In genomic region chr13:97309411-97309810, GRCm38 (mm10) we compare ENCODE assay signal across 26 mouse cellular contexts.
A peak's percentile ranks its signal among the peaks of the same experiment; 100 is the strongest.
DNase-seq lines count a peak whose midpoint lies in the region; ATAC-seq lines count a peak whose summit lies in the region.
"Had no signal": no experiment of that assay in that cellular context is flagged by ENCODE, and none has a peak within 500 bp of the region (broad histone marks: within the 10 kb centered on the region; RNA-seq: fewer than 3 reads in every experiment).

No protein-coding gene starts in this region.

- DNase-seq in kidney, adult 11 months: no peak
- peak; percentile 25 for DNase-seq in T-cell, adult 2 months (ENCODE audit: low spot score)
- peak; percentile 61 for DNase-seq in naive thymus-derived CD4-positive, alpha-beta T cell, adult 2 months (ENCODE audit: low read depth)
- peak; percentile 48 for DNase-seq in thymus, postnatal 14 days
- no peak for DNase-seq in urinary bladder, adult 2 months (ENCODE audit: low spot score)
- DNase-seq: adrenal gland, adult 8-10 months; cerebellum, adult 8-10 months; cerebellum, postnatal 25 days; gastrocnemius, adult 2 months; gastrocnemius, postnatal 36 days; heart, adult 18-20 months; layer of hippocampus, adult 9-11 months; liver, embryonic 13.5 days; lung, adult 18-20 months; right cerebral cortex, postnatal 4 days had no signal

- ATAC-seq in kidney, embryonic 15.5 days (replicated peaks; ENCODE audit: low FRiP score): no peak
- no peak for ATAC-seq in midbrain, embryonic 13.5 days
- no peak for ATAC-seq in erythroblast, adult 5-6 weeks (replicated peaks; ENCODE audit: low FRiP score, poor library complexity, severe bottlenecking)
- ATAC-seq: forebrain, embryonic 16.5 days; hindbrain, embryonic 16.5 days; lung, postnatal 0 days; midbrain, embryonic 15.5 days had no signal

- no peaks in the 10 kb centered on the region for H3K36me3 ChIP-seq in kidney, embryonic 15.5 days
- H3K36me3 ChIP-seq in midbrain, embryonic 13.5 days: no peaks in the 10 kb centered on the region
- H3K36me3 ChIP-seq: limb, embryonic 10.5 days; limb, embryonic 15.5 days; liver, embryonic 13.5 days; midbrain, embryonic 15.5 days had no signal

- H3K27me3 ChIP-seq in kidney, embryonic 15.5 days: no peaks in the 10 kb centered on the region
- H3K27me3 ChIP-seq in midbrain, embryonic 13.5 days: peaks cover 3% of the 10 kb centered on the region; the same call in 1 of the 2 replicates
- H3K27me3 ChIP-seq: limb, embryonic 15.5 days; liver, embryonic 13.5 days; midbrain, embryonic 15.5 days had no signal

- 61% methylated on average over 3 of the region's 3 CpGs for WGBS in kidney, embryonic 15.5 days
- WGBS in midbrain, embryonic 13.5 days: 86% methylated on average over 3 of the region's 3 CpGs

- H3K27ac ChIP-seq in kidney, embryonic 15.5 days: peak overlapping the region; percentile 77; the same call in 1 of the 2 replicates
- no peak overlapping the region for H3K27ac ChIP-seq in midbrain, embryonic 13.5 days
- H3K27ac ChIP-seq: limb, embryonic 15.5 days; liver, embryonic 13.5 days; macrophage; midbrain, embryonic 15.5 days had no signal

- no peak overlapping the region for H3K4me2 ChIP-seq in kidney, embryonic 15.5 days
- H3K4me2 ChIP-seq in midbrain, embryonic 13.5 days (replicated peaks): no peak overlapping the region
- H3K4me2 ChIP-seq: heart, embryonic 11.5 days; limb, embryonic 15.5 days; liver, embryonic 13.5 days; midbrain, embryonic 15.5 days had no signal

- H3K4me3 ChIP-seq in kidney, embryonic 15.5 days (replicated peaks): no peak overlapping the region
- H3K4me3 ChIP-seq in midbrain, embryonic 13.5 days (replicated peaks): no peak overlapping the region
- H3K4me3 ChIP-seq: gastrocnemius, adult 2 months; limb, embryonic 10.5 days; limb, embryonic 15.5 days; liver, embryonic 13.5 days; midbrain, embryonic 15.5 days had no signal

- no peak overlapping the region for H3K9ac ChIP-seq in kidney, embryonic 15.5 days
- no peak overlapping the region for H3K9ac ChIP-seq in midbrain, embryonic 13.5 days (replicated peaks)
- H3K9ac ChIP-seq: limb, embryonic 15.5 days; liver, embryonic 13.5 days; midbrain, embryonic 15.5 days had no signal

- H3K4me1 ChIP-seq in kidney, embryonic 15.5 days: peaks cover 48% of the 10 kb centered on the region
- peaks cover 21% of the 10 kb centered on the region for H3K4me1 ChIP-seq in midbrain, embryonic 13.5 days (replicated peaks)
- H3K4me1 ChIP-seq: midbrain, embryonic 15.5 days had no signal

- no peaks in the 10 kb centered on the region for H3K9me3 ChIP-seq in kidney, embryonic 15.5 days (replicated peaks)
- no peaks in the 10 kb centered on the region for H3K9me3 ChIP-seq in midbrain, embryonic 13.5 days
- H3K9me3 ChIP-seq: limb, embryonic 10.5 days; limb, embryonic 15.5 days; liver, embryonic 13.5 days; midbrain, embryonic 15.5 days had no signal

Comparison
In these comparisons a context has a peak if more than half of its experiments do, and no peak if none do; other contexts are left out.
1. DNase-seq: peak in T-cell, adult 2 months (single experiment), naive thymus-derived CD4-positive, alpha-beta T cell, adult 2 months (single experiment) and thymus, postnatal 14 days (single experiment); none in kidney, adult 11 months (single experiment) and urinary bladder, adult 2 months (single experiment).